Mouse (Mus musculus) hindlimb bud, embryonic 11.5 days (tissue): Measurements from ENCODE around the gene Vps25.

ENCODE experiments used
- DNase-seq: peaks from one replicate; pipeline ENCODE4 v3.0.0-alpha.2; 2012; ENCODE audit warnings: low read depth, low spot score; ENCODE audit errors: extremely low spot score

The Vps25 gene

DNA sequence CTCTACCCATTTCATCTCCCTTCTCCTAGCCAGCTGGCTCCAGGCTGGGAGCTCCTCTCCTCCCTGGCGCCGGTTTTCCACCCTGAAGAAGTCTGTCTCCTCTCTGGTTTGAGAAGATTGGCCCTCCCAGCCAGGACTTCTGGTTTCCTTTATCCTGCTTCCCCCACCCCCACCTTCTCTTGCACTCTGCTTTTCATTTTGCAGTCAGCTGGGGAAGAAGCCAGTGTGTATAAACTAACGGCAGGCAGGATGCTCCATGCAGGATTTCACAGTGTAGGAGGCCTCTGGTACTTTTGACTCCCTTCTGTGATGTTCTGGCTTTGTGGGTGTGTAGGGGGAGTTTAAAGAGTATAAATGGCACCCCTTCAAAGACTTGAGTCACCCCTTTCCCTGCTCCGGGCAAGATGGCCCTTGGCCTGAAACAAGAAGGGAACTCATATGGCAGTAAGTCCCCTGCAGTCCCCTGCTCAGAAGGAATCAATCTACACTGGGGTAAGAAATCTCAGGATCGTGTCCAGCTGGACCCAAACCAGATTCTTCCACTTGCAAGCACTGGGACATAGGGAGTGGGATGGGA is 15.3 kb upstream of the Vps25 start:
- DNase-seq = no peak

- DNase-seq = no peak
Observed at GRCm38 (mm10) chr11:101245071-101245470, 8.4 kb upstream of the Vps25 start.

GRCm38 (mm10) chr11:101245855-101246701 is 7.4 kb upstream of the Vps25 start, which contains the start of gene Ramp2:
Gene Ramp2, plus strand, starts transcription at chr11:101246028.
- DNase-seq = no peak

GRCm38 (mm10) chr11:101246702-101247012 is 6.8 kb upstream of the Vps25 start:
- no peak for DNase-seq

GRCm38 (mm10) chr11:101247521-101248030 is 5.9 kb upstream of the Vps25 start:
- no peak for DNase-seq

GRCm38 (mm10) chr11:101248258-101248994 is 5.1 kb upstream of the Vps25 start:
- DNase-seq = no peak

- DNase-seq = no peak
Observed at GRCm38 (mm10) chr11:101251031-101251430, 2.5 kb upstream of the Vps25 start.

DNA sequence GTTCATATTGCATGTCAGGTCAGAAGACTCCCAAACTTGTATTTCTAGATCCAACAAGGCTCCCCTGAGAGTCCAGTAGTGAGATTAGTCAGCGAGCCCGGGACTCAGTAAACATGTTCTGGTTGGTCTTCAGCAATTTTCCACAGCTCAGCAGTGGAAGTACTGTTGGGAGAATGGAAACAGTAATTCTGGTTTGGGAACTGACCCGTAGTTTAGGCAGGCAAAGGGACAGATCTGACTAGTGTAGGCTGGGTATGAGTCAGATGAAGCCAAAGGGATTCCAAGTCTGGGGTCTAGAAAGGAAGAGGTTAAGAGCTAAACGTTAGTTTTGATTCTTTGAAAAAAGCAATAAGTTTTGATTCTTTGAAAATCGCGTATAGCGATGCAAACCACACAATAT is 566 bp upstream of the Vps25 start:
- no peak for DNase-seq

DNA sequence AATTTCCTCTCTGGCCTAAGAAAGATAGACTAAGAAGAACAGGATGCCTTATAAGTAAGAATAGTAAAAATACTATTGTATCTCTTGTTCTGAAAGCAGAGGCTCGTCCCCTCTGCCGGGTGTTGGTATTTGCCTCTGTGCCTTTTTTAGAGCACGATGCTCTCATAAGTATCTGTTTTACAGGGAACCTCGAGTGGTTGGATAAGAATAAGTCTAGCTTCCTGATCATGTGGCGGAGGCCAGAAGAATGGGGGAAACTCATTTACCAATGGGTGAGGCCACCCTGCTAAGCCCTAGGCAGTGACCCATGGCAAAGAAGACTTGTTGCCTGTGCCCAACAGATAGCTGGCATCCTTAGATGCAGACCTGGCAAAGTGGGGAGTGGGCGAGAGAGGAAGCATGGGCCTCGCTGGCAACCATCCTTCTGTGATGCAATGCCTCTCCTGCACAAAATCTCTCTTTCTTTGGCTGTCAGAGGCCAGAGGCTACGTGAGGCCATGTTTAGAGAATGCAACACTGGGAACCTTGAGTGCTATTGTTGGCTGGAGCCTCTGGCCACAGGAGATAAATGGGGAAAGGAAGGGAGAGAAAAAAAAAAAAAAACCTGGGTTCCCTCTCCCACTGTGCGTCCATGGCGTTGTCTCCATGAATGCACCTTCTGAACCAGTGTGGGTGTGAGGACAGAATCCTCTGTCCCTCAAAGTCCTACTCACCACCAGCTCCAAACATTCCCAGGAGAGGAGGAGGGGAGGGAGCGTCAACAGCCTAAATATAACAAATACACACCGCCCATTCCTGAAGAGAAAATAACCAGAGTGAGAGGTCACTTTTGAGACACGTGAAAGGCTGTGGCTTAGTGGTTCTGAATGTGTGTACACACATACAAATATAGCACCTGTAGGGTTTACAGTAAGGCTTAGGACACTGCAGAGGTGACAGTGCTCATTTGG is 2.6 kb downstream of the Vps25 start:
- no peak for DNase-seq

GRCm38 (mm10) chr11:101259261-101259712 is 5.8 kb downstream of the Vps25 start:
- DNase-seq = no peak

GRCm38 (mm10) chr11:101259948-101260825 is 6.7 kb downstream of the Vps25 start, which contains the start of gene Wnk4:
Gene Wnk4, plus strand, starts transcription at chr11:101260567.
- DNase-seq = no peak

DNA sequence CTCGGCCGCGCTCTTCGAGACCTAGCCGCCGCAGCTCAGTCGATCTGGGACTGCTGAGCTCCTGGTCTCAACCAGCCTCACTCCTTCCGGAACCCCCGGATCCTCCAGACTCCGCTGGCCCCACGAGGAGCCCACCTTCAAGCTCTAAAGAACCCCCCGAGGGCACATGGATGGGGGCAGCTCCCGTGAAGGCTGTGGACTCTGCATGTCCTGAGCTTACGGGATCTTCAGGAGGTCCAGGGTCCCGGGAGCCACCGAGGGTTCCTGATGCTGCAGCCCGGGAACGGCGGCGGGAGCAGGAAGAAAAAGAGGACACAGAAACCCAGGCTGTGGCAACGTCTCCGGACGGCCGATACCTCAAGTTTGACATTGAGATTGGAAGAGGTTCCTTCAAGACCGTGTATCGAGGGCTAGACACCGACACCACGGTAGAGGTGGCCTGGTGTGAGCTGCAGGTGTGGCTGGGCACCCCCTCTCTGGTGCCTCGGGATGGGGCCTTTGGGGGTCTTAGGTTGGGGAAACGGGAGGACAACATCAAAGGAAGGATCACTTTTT is 7.4 kb downstream of the Vps25 start:
- no peak for DNase-seq

- DNase-seq = no peak
Observed at GRCm38 (mm10) chr11:101262272-101262967, 8.9 kb downstream of the Vps25 start.

DNA sequence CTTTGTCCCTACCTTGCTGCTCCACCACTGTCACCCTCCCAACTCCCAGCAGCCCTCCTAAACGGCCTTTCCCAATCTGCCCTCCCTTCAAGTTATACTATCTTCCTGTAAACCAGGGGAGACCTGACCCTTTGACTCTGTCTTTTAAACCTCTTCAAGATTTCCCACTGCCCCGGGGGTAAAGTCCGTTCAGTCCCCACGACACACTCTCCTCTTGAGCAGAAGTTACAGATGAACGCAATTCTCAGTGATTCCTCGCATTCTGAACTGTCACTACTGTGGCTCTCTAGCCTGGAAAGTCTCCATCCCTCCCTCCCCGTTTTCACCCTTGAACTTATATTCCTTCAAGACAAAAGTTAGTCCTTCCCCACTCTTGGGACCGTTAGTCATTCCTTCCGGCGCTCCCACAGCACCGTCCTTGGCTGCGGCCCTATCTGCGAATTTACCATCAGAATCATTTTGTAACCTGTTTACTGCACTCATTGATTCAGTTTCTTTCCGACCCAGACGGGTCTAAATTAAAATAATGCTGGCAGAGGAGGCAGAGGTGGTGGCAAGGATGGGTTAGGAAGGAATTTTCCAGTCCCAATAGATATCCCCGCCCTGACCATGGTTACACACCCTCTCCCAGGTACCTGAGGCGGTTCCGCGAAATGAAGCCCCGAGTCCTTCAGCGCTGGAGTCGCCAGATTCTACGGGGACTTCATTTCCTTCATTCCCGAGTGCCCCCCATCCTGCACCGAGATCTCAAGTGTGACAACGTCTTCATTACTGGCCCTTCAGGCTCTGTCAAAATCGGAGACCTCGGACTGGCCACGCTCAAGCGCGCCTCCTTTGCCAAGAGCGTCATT is 9.9 kb downstream of the Vps25 start:
- no peak for DNase-seq

GRCm38 (mm10) chr11:101263989-101264280 is 10.4 kb downstream of the Vps25 start:
- DNase-seq = no peak

DNA sequence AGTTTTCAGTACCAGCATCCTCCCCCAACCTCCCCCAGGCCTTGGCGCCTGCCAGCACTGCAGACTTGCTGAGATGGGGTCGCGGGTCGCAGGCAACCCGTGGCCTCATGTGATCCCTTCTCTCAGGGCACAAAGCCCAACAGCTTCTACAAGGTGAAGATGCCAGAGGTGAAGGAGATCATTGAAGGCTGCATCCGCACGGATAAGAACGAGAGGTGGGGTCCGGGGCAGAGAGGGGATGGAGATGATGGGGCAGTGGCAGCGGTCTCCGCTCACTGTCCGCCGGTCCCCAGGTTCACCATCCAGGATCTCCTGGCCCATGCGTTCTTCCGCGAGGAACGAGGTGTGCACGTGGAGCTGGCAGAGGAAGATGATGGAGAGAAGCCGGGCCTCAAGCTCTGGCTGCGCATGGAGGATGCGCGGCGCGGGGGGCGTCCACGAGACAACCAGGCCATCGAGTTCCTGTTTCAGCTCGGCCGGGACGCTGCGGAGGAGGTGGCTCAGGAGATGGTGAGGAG is 11.5 kb downstream of the Vps25 start:
- DNase-seq = no peak

DNA sequence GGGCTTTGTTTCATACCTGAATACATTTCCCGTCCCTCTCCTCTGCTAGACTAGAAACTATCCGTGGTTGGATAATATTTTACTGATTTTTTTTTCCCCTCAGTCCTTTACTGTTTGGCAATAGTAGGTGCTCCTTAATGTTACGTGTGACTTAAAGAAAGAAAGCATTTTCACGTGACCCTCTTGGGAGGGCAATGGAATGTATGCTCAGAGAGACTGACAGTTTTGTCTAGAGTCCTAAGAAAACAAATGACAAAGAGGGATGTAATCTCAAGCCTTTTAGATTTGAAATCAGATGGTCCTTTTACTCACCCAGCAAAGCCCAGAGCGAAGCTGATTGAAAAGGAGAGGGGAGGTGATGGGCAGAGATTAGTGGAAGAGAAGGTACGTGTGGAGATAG is 12.4 kb downstream of the Vps25 start:
- DNase-seq = no peak
